Mouse (Mus musculus): Measurements from ENCODE around the gene Arsb. TPM values are rescaled to one million over a fixed set of nuclear protein-coding genes. Genes with fewer than 3 reads are reported as not detected.

The Arsb gene
- polyA plus RNA-seq, 1 experiment, result 9.2 TPM

GRCm38 (mm10) chr13:93839721-93840120 is 68.3 kb downstream of the Arsb start:
- no peak overlapping the region for H3K4me3 ChIP-seq (ENCODE audit: insufficient read depth, poor library complexity, severe bottlenecking)
- H3ac ChIP-seq (ENCODE audit: control insufficient read depth, insufficient read length, low read depth), result no peak overlapping the region

GRCm38 (mm10) chr13:93840146-93840545 is 68.7 kb downstream of the Arsb start:
- H3K27me3 ChIP-seq (ENCODE audit: control insufficient read depth, insufficient read depth, insufficient read length), result no peaks in the 10 kb centered on the region
- H3K79me2 ChIP-seq (ENCODE audit: control insufficient read depth, insufficient read depth), result no peaks in the 10 kb centered on the region
- no peak overlapping the region for H3K4me3 ChIP-seq (ENCODE audit: insufficient read depth, poor library complexity, severe bottlenecking)

More at GRCm38 (mm10) chr13:93839721-93840120, 68.3 kb downstream of the Arsb start:
- Histone ChIP-seq H3K36me3 (ENCODE audit: control insufficient read depth, insufficient read depth) (no peaks in the 10 kb centered on the region), H3K79me2 (ENCODE audit: control insufficient read depth, insufficient read depth) (no peaks in the 10 kb centered on the region), H3K27me3 (ENCODE audit: control insufficient read depth, insufficient read depth, insufficient read length) (no peaks in the 10 kb centered on the region), H3K79me3 (ENCODE audit: low read depth) (no peaks in the 10 kb centered on the region)
- no peak for TF ChIP-seq CEBPB (IDR thresholded peaks at IDR 0.05; ENCODE audit: low read depth)

GRCm38 (mm10) chr13:93846831-93847518 is 75.5 kb downstream of the Arsb start:
- TF ChIP-seq CTCF (IDR thresholded peaks at IDR 0.05; ENCODE audit: control insufficient read depth, insufficient read depth, insufficient read length) (no peak), USF1 (IDR thresholded peaks at IDR 0.05; ENCODE audit: low read depth) (no peak), FOSL1 (IDR thresholded peaks at IDR 0.05; ENCODE audit: insufficient read depth, low read length, poor library complexity, severe bottlenecking) (no peak), MYOD1 (IDR thresholded peaks at IDR 0.05; ENCODE audit: control insufficient read depth, insufficient read length, low read depth) (no peak), CEBPB (IDR thresholded peaks at IDR 0.05; ENCODE audit: low read depth) (no peak), MYOG (IDR thresholded peaks at IDR 0.05; ENCODE audit: control insufficient read depth, extremely low read depth, insufficient read length) (no peak), MAX (IDR thresholded peaks at IDR 0.05) (no peak)
- H3K27me3 ChIP-seq (ENCODE audit: control insufficient read depth, insufficient read depth, insufficient read length), result no peaks in the 10 kb centered on the region
- H3K36me3 ChIP-seq (ENCODE audit: control insufficient read depth, insufficient read depth), result no peaks in the 10 kb centered on the region
- no peaks in the 10 kb centered on the region for H3K79me2 ChIP-seq (ENCODE audit: control insufficient read depth, insufficient read depth)
- H3K79me3 ChIP-seq (ENCODE audit: low read depth), result no peaks in the 10 kb centered on the region
- H3ac ChIP-seq (ENCODE audit: control insufficient read depth, insufficient read length, low read depth), result no peak overlapping the region
- no peak overlapping the region for H3K4me3 ChIP-seq (ENCODE audit: insufficient read depth, poor library complexity, severe bottlenecking)

More at GRCm38 (mm10) chr13:93840146-93840545, 68.7 kb downstream of the Arsb start:
- TF ChIP-seq USF1 (IDR thresholded peaks at IDR 0.05; ENCODE audit: low read depth) (no peak), MAX (IDR thresholded peaks at IDR 0.05) (no peak), CTCF (IDR thresholded peaks at IDR 0.05; ENCODE audit: control insufficient read depth, insufficient read depth, insufficient read length) (no peak), CEBPB (IDR thresholded peaks at IDR 0.05; ENCODE audit: low read depth) (no peak), FOSL1 (IDR thresholded peaks at IDR 0.05; ENCODE audit: insufficient read depth, low read length, poor library complexity, severe bottlenecking) (no peak), MYOD1 (IDR thresholded peaks at IDR 0.05; ENCODE audit: control insufficient read depth, insufficient read length, low read depth) (no peak), MYOG (IDR thresholded peaks at IDR 0.05; ENCODE audit: control insufficient read depth, extremely low read depth, insufficient read length) (no peak)
- no peaks in the 10 kb centered on the region for H3K79me3 ChIP-seq (ENCODE audit: low read depth)
- H3ac ChIP-seq (ENCODE audit: control insufficient read depth, insufficient read length, low read depth), result no peak overlapping the region
- H3K36me3 ChIP-seq (ENCODE audit: control insufficient read depth, insufficient read depth), result no peaks in the 10 kb centered on the region

GRCm38 (mm10) chr13:93847614-93848013 is 76.2 kb downstream of the Arsb start:
- Histone ChIP-seq H3K79me3 (ENCODE audit: low read depth) (no peaks in the 10 kb centered on the region), H3K79me2 (ENCODE audit: control insufficient read depth, insufficient read depth) (no peaks in the 10 kb centered on the region), H3K36me3 (ENCODE audit: control insufficient read depth, insufficient read depth) (no peaks in the 10 kb centered on the region), H3K4me3 (ENCODE audit: insufficient read depth, poor library complexity, severe bottlenecking) (no peak overlapping the region), H3K27me3 (ENCODE audit: control insufficient read depth, insufficient read depth, insufficient read length) (no peaks in the 10 kb centered on the region), H3ac (ENCODE audit: control insufficient read depth, insufficient read length, low read depth) (no peak overlapping the region)
- TF ChIP-seq MYOD1 (IDR thresholded peaks at IDR 0.05; ENCODE audit: control insufficient read depth, insufficient read length, low read depth) (no peak), USF1 (IDR thresholded peaks at IDR 0.05; ENCODE audit: low read depth) (no peak), FOSL1 (IDR thresholded peaks at IDR 0.05; ENCODE audit: insufficient read depth, low read length, poor library complexity, severe bottlenecking) (no peak), CEBPB (IDR thresholded peaks at IDR 0.05; ENCODE audit: low read depth) (no peak), MAX (IDR thresholded peaks at IDR 0.05) (no peak)

GRCm38 (mm10) chr13:93848615-93849014 is 77.2 kb downstream of the Arsb start:
- Histone ChIP-seq H3K79me2 (ENCODE audit: control insufficient read depth, insufficient read depth) (no peaks in the 10 kb centered on the region), H3K27me3 (ENCODE audit: control insufficient read depth, insufficient read depth, insufficient read length) (no peaks in the 10 kb centered on the region)

More at GRCm38 (mm10) chr13:93848615-93849014, 77.2 kb downstream of the Arsb start:
- no peak overlapping the region for H3ac ChIP-seq (ENCODE audit: control insufficient read depth, insufficient read length, low read depth)
- no peak for TF ChIP-seq CEBPB (IDR thresholded peaks at IDR 0.05; ENCODE audit: low read depth)
- no peak for TF ChIP-seq MYOG (IDR thresholded peaks at IDR 0.05; ENCODE audit: control insufficient read depth, extremely low read depth, insufficient read length)
- no peak for TF ChIP-seq USF1 (IDR thresholded peaks at IDR 0.05; ENCODE audit: low read depth)
- no peak for TF ChIP-seq MYOD1 (IDR thresholded peaks at IDR 0.05; ENCODE audit: control insufficient read depth, insufficient read length, low read depth)
- TF ChIP-seq MAX (IDR thresholded peaks at IDR 0.05), result no peak
- no peak for TF ChIP-seq FOSL1 (IDR thresholded peaks at IDR 0.05; ENCODE audit: insufficient read depth, low read length, poor library complexity, severe bottlenecking)
- TF ChIP-seq CTCF (IDR thresholded peaks at IDR 0.05; ENCODE audit: control insufficient read depth, insufficient read depth, insufficient read length), result no peak
- H3K4me3 ChIP-seq (ENCODE audit: insufficient read depth, poor library complexity, severe bottlenecking), result no peak overlapping the region
- no peaks in the 10 kb centered on the region for H3K36me3 ChIP-seq (ENCODE audit: control insufficient read depth, insufficient read depth)
- no peaks in the 10 kb centered on the region for H3K79me3 ChIP-seq (ENCODE audit: low read depth)
